In the genomic region with DNA sequence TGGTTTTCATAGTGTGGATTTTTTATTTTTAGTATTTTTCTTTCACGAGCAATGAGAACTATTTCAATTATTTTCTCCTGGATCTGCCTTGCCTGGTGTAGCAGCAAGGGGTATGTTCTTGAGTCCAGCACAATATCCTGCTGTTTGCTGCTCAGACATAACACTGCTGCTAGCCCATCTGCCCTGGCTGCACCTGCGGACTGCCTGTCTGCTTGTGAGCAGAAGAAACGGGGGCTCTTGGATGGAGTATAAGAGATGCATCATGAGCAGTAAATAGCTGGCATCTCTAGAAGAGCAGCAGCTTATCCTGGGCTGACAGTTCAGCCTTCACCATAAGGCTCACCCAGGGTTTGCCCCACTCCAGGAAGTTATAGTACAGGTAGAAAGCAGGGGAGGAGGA, we compare ENCODE assay signal across 20 mouse cellular contexts.
DNase-seq lines count a peak whose midpoint lies in the region; ATAC-seq and TF ChIP-seq lines count a peak whose summit lies in the region.
"Had no signal": no experiment of that assay in that cellular context is flagged by ENCODE, and none has a peak within 500 bp of the region (broad histone marks: within the 10 kb centered on the region; RNA-seq: fewer than 3 reads in every experiment).

No protein-coding gene starts in this region.

- peak; percentile 40 for DNase-seq in hindbrain, postnatal 0 days (ENCODE audit: low spot score)
- DNase-seq in brain, adult 2 months (ENCODE audit: low read depth, low spot score) = peak; percentile 36
- peak; percentile 14 to 34 for DNase-seq in cerebellum, adult 2 months
- DNase-seq in cerebellum, postnatal 14 days = peak; percentile 68 to 78
- no peak for DNase-seq in gastrocnemius, postnatal 36 days
- no peak for DNase-seq in lung, postnatal 25 days (ENCODE audit: low spot score)
- DNase-seq: adrenal gland, postnatal 14 days; gastrocnemius, adult 2 months; gastrocnemius, postnatal 25 days; heart, adult 11 months; heart, postnatal 36 days; kidney, adult 11 months had no signal

- no peak for TF ChIP-seq CTCF in hindbrain, postnatal 0 days (IDR thresholded peaks at IDR 0.05; ENCODE audit: low read depth)
- no peak for TF ChIP-seq CTCF in cerebellum, adult 2 months (IDR thresholded peaks at IDR 0.05; ENCODE audit: borderline replicate concordance, insufficient read depth, low read depth, low read length)

- no peak for TF ChIP-seq POLR2A in cerebellum, adult 2 months (IDR thresholded peaks at IDR 0.05; ENCODE audit: borderline replicate concordance, insufficient read depth, low read length)

- H3K27me3 ChIP-seq in hindbrain, postnatal 0 days (ENCODE audit: insufficient read depth, low read length) = no peaks in the 10 kb centered on the region
- no peaks in the 10 kb centered on the region for H3K27me3 ChIP-seq in hindbrain, embryonic 13.5 days
- no peaks in the 10 kb centered on the region for H3K27me3 ChIP-seq in cerebellum, adult 2 months (ENCODE audit: control insufficient read depth, insufficient read depth, low read length)
- H3K27me3 ChIP-seq: CH12.LX; heart, embryonic 13.5 days; Patski had no signal

- H3K9me3 ChIP-seq in hindbrain, postnatal 0 days (ENCODE audit: low read length) = no peaks in the 10 kb centered on the region
- no peaks in the 10 kb centered on the region for H3K9me3 ChIP-seq in hindbrain, embryonic 13.5 days
- H3K9me3 ChIP-seq: embryonic facial prominence, embryonic 10.5 days; heart, embryonic 13.5 days had no signal

- intact Hi-C loops in gastrocnemius, postnatal 36 days (cut with DNase I) = no loop called here

- H3K4me2 ChIP-seq in hindbrain, postnatal 0 days (ENCODE audit: low read depth, low read length) = no peak overlapping the region
- H3K4me2 ChIP-seq in hindbrain, embryonic 13.5 days = no peak overlapping the region
- H3K4me2 ChIP-seq: heart, embryonic 13.5 days had no signal

- ATAC-seq in hindbrain, postnatal 0 days = peak; percentile 32; the same call in 1 of the 2 replicates
- ATAC-seq in hindbrain, embryonic 13.5 days (ENCODE audit: low FRiP score) = no peak
- ATAC-seq: activated CD4-positive, CD25-positive, alpha-beta regulatory T cell, adult 4 months; forebrain, embryonic 14.5 days; hindbrain, embryonic 16.5 days; Patski had no signal

- H3K36me3 ChIP-seq in hindbrain, postnatal 0 days (ENCODE audit: insufficient read depth, low read length) = no peaks in the 10 kb centered on the region
- H3K36me3 ChIP-seq in hindbrain, embryonic 13.5 days = no peaks in the 10 kb centered on the region
- H3K36me3 ChIP-seq: embryonic facial prominence, embryonic 10.5 days; heart, embryonic 13.5 days had no signal

- no peaks in the 10 kb centered on the region for H3K4me1 ChIP-seq in hindbrain, postnatal 0 days (ENCODE audit: insufficient read depth, low read length)
- H3K4me1 ChIP-seq in hindbrain, embryonic 13.5 days (replicated peaks) = no peaks in the 10 kb centered on the region
- peaks cover 5% of the 10 kb centered on the region for H3K4me1 ChIP-seq in cerebellum, adult 2 months (ENCODE audit: control insufficient read depth, insufficient read depth, low read length)
- H3K4me1 ChIP-seq: embryonic facial prominence, embryonic 10.5 days; heart, embryonic 13.5 days had no signal

- H3K27ac ChIP-seq in hindbrain, postnatal 0 days = peak overlapping the region; percentile 11; the same call in 1 of the 2 replicates
- H3K27ac ChIP-seq in hindbrain, embryonic 13.5 days = no peak overlapping the region
- no peak overlapping the region for H3K27ac ChIP-seq in cerebellum, adult 2 months (ENCODE audit: insufficient read depth, low read length)
- H3K27ac ChIP-seq: embryonic facial prominence, embryonic 10.5 days; gastrocnemius, adult 2 months; heart, embryonic 13.5 days had no signal

- H3K4me3 ChIP-seq in hindbrain, postnatal 0 days (ENCODE audit: low read length) = no peak overlapping the region
- no peak overlapping the region for H3K4me3 ChIP-seq in hindbrain, embryonic 13.5 days
- no peak overlapping the region for H3K4me3 ChIP-seq in cerebellum, adult 2 months (replicated peaks; ENCODE audit: insufficient read depth, low read depth, low read length)
- H3K4me3 ChIP-seq: embryonic facial prominence, embryonic 10.5 days; gastrocnemius, adult 2 months; heart, embryonic 13.5 days had no signal

- no peak overlapping the region for H3K9ac ChIP-seq in hindbrain, postnatal 0 days (replicated peaks; ENCODE audit: low read length)
- no peak overlapping the region for H3K9ac ChIP-seq in hindbrain, embryonic 13.5 days
- H3K9ac ChIP-seq: heart, embryonic 13.5 days had no signal

- WGBS in hindbrain, postnatal 0 days = 59% methylated on average over 3 of the region's 3 CpGs
- WGBS in hindbrain, embryonic 13.5 days = 74% methylated on average over 3 of the region's 3 CpGs
- 7% methylated on average over 3 of the region's 3 CpGs for WGBS in cerebellum, adult 2 months

Comparison
In these comparisons a context has a peak if more than half of its experiments do, and no peak if none do; other contexts are left out.
1. DNase-seq: peak in hindbrain, postnatal 0 days (single experiment), brain, adult 2 months (single experiment), cerebellum, adult 2 months (2 of 2) and cerebellum, postnatal 14 days (2 of 2); none in gastrocnemius, postnatal 36 days (0 of 2) and lung, postnatal 25 days (single experiment).